Mouse (Mus musculus) heart, postnatal 0 days (tissue): Measurements from ENCODE around the gene Glrb.

Experiments used
- CTCF ChIP-seq: IDR thresholded peaks from 2 replicates; pipeline ENCODE4 v1.5.1; 2016; ENCODE audit warnings: antibody characterized with exemption, control low read depth, low read depth
- EP300 ChIP-seq: IDR thresholded peaks from 2 replicates; pipeline ENCODE4 v1.6.1; 2016; ENCODE audit warnings: antibody characterized with exemption, low read depth

- TF ChIP-seq CTCF (no peak), EP300 (no peak)
These were observed 19.1 kb downstream of the Glrb start for GRCm38 (mm10) chr3:80894328-80894727.
